Mouse (Mus musculus): ENCODE measurements around the gene Gm49630. TPM values are rescaled to one million over a fixed set of nuclear protein-coding genes. Genes with fewer than 3 reads are reported as not detected.
A peak's percentile ranks its signal among the peaks of the same experiment; 100 is the strongest.
"Not testable (repeated sequence)": the region's sequence is repeated elsewhere in the genome, so short reads cannot be mapped to it uniquely, and the experiment has no call there.

Gm49630 gene
- polyA plus RNA-seq, 1 experiment from 2014 or later = not detected

DNA sequence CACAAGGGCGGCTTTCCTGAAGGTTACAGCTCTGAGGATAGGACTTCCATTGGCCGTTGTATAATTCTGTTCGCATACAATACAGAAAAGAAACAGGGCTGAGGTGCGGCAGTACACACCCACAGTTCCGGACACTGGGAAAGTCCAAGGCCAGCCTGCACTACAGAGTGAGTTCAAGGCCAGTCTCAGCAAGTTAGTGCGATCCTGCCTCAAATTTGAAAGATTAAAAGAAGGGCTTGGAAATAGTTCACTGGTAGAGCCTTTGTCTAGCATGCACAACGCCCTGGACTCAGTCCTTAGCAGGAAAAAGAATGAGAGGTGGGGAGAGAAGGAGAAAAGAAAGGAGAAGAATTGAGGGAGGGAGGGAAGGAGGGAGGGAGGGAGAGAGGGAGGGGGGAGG lies 23.3 kb upstream of the Gm49630 start:
- H3K9ac ChIP-seq (ENCODE audit: low read depth, low read length); H3K9me3 ChIP-seq (ENCODE audit: control insufficient read depth, low read length); H3K27ac ChIP-seq (ENCODE audit: low read depth, low read length); H3K4me3 ChIP-seq (ENCODE audit: low read length); H3K4me1 ChIP-seq (ENCODE audit: control insufficient read depth, insufficient read depth, low read length); H3K4me2 ChIP-seq (replicated peaks; ENCODE audit: low read depth, low read length); ATAC-seq (ENCODE audit: low FRiP score, low TSS enrichment); H3K36me3 ChIP-seq (ENCODE audit: control insufficient read depth, insufficient read depth, low read length); H3K27me3 ChIP-seq (ENCODE audit: control insufficient read depth, insufficient read depth, low read length): not testable (repeated sequence)
- WGBS = 90% methylated on average over 7 of the region's 7 CpGs

GRCm38 (mm10) chr17:7389898-7390297 lies 18.1 kb upstream of the Gm49630 start:
- ATAC-seq (ENCODE audit: low FRiP score, low TSS enrichment); H3K9me3 ChIP-seq (ENCODE audit: control insufficient read depth, low read length); H3K27me3 ChIP-seq (ENCODE audit: control insufficient read depth, insufficient read depth, low read length); H3K4me2 ChIP-seq (replicated peaks; ENCODE audit: low read depth, low read length); H3K9ac ChIP-seq (ENCODE audit: low read depth, low read length); H3K36me3 ChIP-seq (ENCODE audit: control insufficient read depth, insufficient read depth, low read length); H3K27ac ChIP-seq (ENCODE audit: low read depth, low read length); H3K4me1 ChIP-seq (ENCODE audit: control insufficient read depth, insufficient read depth, low read length); H3K4me3 ChIP-seq (ENCODE audit: low read length): not testable (repeated sequence)
- WGBS = 81% methylated on average over 7 of the region's 7 CpGs

GRCm38 (mm10) chr17:7388958-7389356 lies 17.2 kb upstream of the Gm49630 start:
- H3K27ac ChIP-seq (ENCODE audit: low read depth, low read length); H3K36me3 ChIP-seq (ENCODE audit: control insufficient read depth, insufficient read depth, low read length); H3K4me1 ChIP-seq (ENCODE audit: control insufficient read depth, insufficient read depth, low read length); H3K9ac ChIP-seq (ENCODE audit: low read depth, low read length); H3K4me2 ChIP-seq (replicated peaks; ENCODE audit: low read depth, low read length); H3K27me3 ChIP-seq (ENCODE audit: control insufficient read depth, insufficient read depth, low read length); ATAC-seq (ENCODE audit: low FRiP score, low TSS enrichment); H3K4me3 ChIP-seq (ENCODE audit: low read length); H3K9me3 ChIP-seq (ENCODE audit: control insufficient read depth, low read length): not testable (repeated sequence)
- WGBS = 89% methylated on average over 6 of the region's 8 CpGs

- H3K4me1 ChIP-seq (ENCODE audit: control insufficient read depth, insufficient read depth, low read length) = not testable (repeated sequence)
These were observed 16.7 kb upstream of the Gm49630 start for GRCm38 (mm10) chr17:7388341-7388957.

DNA sequence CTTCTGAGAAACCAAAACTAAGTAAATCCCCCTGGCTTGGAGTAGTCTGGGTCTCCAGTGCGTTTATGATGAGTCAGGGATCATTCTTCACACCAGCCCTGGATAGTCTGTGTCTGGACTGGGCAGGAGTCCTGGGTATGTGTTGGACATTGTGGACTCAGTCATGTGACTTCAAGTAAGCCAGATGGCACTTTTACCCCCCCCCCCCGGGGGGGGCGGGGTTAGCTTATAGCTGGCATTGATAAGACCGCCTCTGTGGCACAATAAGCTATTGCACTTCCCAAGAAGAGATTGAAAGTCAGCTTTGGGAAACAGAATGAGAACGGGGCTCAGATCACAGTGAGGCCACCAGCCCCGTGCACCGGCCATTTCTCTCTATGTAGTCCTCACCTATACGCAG lies 14.2 kb upstream of the Gm49630 start:
- not testable (repeated sequence) for H3K4me3 ChIP-seq (ENCODE audit: low read length); H3K4me1 ChIP-seq (ENCODE audit: control insufficient read depth, insufficient read depth, low read length); H3K9ac ChIP-seq (ENCODE audit: low read depth, low read length); H3K9me3 ChIP-seq (ENCODE audit: control insufficient read depth, low read length); H3K27me3 ChIP-seq (ENCODE audit: control insufficient read depth, insufficient read depth, low read length); H3K27ac ChIP-seq (ENCODE audit: low read depth, low read length); ATAC-seq (ENCODE audit: low FRiP score, low TSS enrichment); H3K4me2 ChIP-seq (replicated peaks; ENCODE audit: low read depth, low read length); H3K36me3 ChIP-seq (ENCODE audit: control insufficient read depth, insufficient read depth, low read length)
- 79% methylated on average over 8 of the region's 8 CpGs for WGBS

More at GRCm38 (mm10) chr17:7388341-7388957, 16.7 kb upstream of the Gm49630 start:
- ATAC-seq (ENCODE audit: low FRiP score, low TSS enrichment); H3K9ac ChIP-seq (ENCODE audit: low read depth, low read length); H3K4me3 ChIP-seq (ENCODE audit: low read length); H3K27me3 ChIP-seq (ENCODE audit: control insufficient read depth, insufficient read depth, low read length); H3K36me3 ChIP-seq (ENCODE audit: control insufficient read depth, insufficient read depth, low read length); H3K9me3 ChIP-seq (ENCODE audit: control insufficient read depth, low read length); H3K4me2 ChIP-seq (replicated peaks; ENCODE audit: low read depth, low read length); H3K27ac ChIP-seq (ENCODE audit: low read depth, low read length): not testable (repeated sequence)
- no CpG with 5 or more reads among the region's 2 CpGs for WGBS

- H3K9me3 ChIP-seq (ENCODE audit: control insufficient read depth, low read length); H3K4me2 ChIP-seq (replicated peaks; ENCODE audit: low read depth, low read length); H3K36me3 ChIP-seq (ENCODE audit: control insufficient read depth, insufficient read depth, low read length); H3K27me3 ChIP-seq (ENCODE audit: control insufficient read depth, insufficient read depth, low read length); H3K27ac ChIP-seq (ENCODE audit: low read depth, low read length); ATAC-seq (ENCODE audit: low FRiP score, low TSS enrichment); H3K9ac ChIP-seq (ENCODE audit: low read depth, low read length); H3K4me3 ChIP-seq (ENCODE audit: low read length); H3K4me1 ChIP-seq (ENCODE audit: control insufficient read depth, insufficient read depth, low read length): not testable (repeated sequence)
- 82% methylated on average over 3 of the region's 3 CpGs for WGBS
These were observed 13.6 kb upstream of the Gm49630 start, which contains the start of gene Unc93a2 for GRCm38 (mm10) chr17:7385364-7385763. Gene Unc93a2, minus strand, starts transcription at chr17:7385464.

DNA sequence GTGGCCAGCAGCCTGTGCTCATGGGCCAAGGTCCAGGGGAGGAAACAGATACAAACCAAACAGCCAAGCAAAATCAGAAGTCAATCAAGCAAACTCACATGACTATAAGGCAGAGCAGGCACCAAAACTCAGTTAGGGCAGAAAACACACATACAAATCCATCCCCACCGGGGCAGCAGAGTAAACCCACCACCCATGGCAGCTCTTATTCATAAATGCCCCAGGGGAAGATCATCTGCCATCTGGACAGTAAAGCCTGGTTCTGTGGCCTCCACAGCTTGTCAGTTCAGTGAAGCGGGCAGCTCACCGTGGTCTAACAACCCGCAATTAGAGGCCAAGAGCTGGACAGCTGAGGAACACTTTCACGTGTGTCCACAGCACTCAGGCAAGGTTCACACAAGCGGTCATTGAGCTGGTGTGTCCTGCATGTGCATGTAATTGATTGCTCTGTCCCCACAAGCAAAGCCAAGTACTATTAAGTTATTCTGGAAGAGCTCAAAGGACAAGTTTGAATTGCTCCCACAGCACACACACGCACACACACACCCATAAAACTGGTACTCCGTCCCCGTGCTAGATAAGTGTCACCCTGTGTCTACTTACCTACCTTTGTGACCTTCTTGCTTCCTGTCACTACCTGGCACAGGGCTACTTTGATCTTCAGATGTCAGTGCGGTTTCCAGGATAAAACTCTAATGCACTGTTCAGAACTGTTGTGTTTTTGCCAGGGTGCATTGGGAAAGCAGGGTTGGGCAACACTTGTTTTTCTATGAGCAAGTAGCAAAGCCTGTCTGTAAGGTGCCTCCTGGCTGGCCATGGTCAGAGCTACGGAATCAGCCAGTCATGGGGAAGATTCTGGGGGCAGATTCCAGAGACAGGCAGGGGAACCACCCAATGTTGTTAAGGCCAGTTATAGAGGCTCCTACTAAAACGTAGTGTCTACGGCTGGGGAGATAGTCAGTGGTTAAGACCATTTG lies 11.7 kb upstream of the Gm49630 start:
- not testable (repeated sequence) for H3K4me3 ChIP-seq (ENCODE audit: low read length); H3K27ac ChIP-seq (ENCODE audit: low read depth, low read length); H3K9me3 ChIP-seq (ENCODE audit: control insufficient read depth, low read length); H3K9ac ChIP-seq (ENCODE audit: low read depth, low read length); H3K4me1 ChIP-seq (ENCODE audit: control insufficient read depth, insufficient read depth, low read length); H3K4me2 ChIP-seq (replicated peaks; ENCODE audit: low read depth, low read length); H3K27me3 ChIP-seq (ENCODE audit: control insufficient read depth, insufficient read depth, low read length); H3K36me3 ChIP-seq (ENCODE audit: control insufficient read depth, insufficient read depth, low read length)
- ATAC-seq (ENCODE audit: low FRiP score, low TSS enrichment) = 0 out of 2 replicates have a peak, but pooled peaks have one; percentile 2
- WGBS = 59% methylated on average over 7 of the region's 13 CpGs

- H3K4me2 ChIP-seq (replicated peaks; ENCODE audit: low read depth, low read length); H3K9ac ChIP-seq (ENCODE audit: low read depth, low read length); H3K9me3 ChIP-seq (ENCODE audit: control insufficient read depth, low read length); H3K27ac ChIP-seq (ENCODE audit: low read depth, low read length); H3K27me3 ChIP-seq (ENCODE audit: control insufficient read depth, insufficient read depth, low read length); H3K4me3 ChIP-seq (ENCODE audit: low read length); H3K4me1 ChIP-seq (ENCODE audit: control insufficient read depth, insufficient read depth, low read length); H3K36me3 ChIP-seq (ENCODE audit: control insufficient read depth, insufficient read depth, low read length): not testable (repeated sequence)
- 54% methylated on average over 1 of the region's 3 CpGs for WGBS
- ATAC-seq (ENCODE audit: low FRiP score, low TSS enrichment) = peak; percentile 53; the same call in 1 of the 2 replicates
These were observed 10.9 kb upstream of the Gm49630 start for GRCm38 (mm10) chr17:7382711-7383110.

DNA sequence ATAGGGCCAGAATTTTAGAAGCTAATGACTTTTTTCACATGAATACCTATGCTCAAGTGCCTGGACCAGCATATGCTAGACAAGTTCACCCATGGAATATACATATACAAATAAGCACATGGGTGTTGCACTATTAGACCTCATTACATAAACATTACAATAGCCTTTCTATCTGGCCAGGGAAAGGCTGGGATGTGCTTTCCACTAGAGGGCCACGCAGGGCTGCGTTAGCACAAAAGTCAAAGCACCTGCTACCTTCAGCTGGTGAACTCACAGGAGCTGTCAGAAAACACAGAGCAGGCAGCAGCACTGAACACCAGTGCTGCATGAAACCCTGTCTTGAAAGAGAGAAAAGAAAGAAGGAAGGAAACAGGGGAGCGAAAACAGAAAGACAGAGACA lies 6.1 kb upstream of the Gm49630 start:
- not testable (repeated sequence) for H3K27me3 ChIP-seq (ENCODE audit: control insufficient read depth, insufficient read depth, low read length); H3K9ac ChIP-seq (ENCODE audit: low read depth, low read length); H3K4me3 ChIP-seq (ENCODE audit: low read length); H3K4me1 ChIP-seq (ENCODE audit: control insufficient read depth, insufficient read depth, low read length); H3K27ac ChIP-seq (ENCODE audit: low read depth, low read length); H3K9me3 ChIP-seq (ENCODE audit: control insufficient read depth, low read length); ATAC-seq (ENCODE audit: low FRiP score, low TSS enrichment); H3K36me3 ChIP-seq (ENCODE audit: control insufficient read depth, insufficient read depth, low read length); H3K4me2 ChIP-seq (replicated peaks; ENCODE audit: low read depth, low read length)
- 23% methylated on average over 2 of the region's 3 CpGs for WGBS
